Mouse (Mus musculus) liver, embryonic 14 days (tissue): ENCODE measurements around the gene Rap2c. TPM values are rescaled to one million over a fixed set of nuclear protein-coding genes. Genes with fewer than 3 reads are reported as not detected.

Source experiments
- polyA plus RNA-seq: library from polyadenylated mRNA; depleted of rRNA; stranded (reverse); fragments of >200 nt; gene quantifications from 2 replicates; pipeline ENCODE4 v1.2.3, GENCODE M21; 2012; rRNA removed

Rap2c gene
- polyA plus RNA-seq = 8.3 and 10.4 TPM in 2 replicates

GRCm38 (mm10) chrX:51017851-51018785, at the start of gene Rap2c:
Gene Rap2c (minus strand): TSS chrX:51018018.

Other genes starting within 250 kb of the Rap2c start
- gene Stk26, start 177.0 kb downstream of the Rap2c start, polyA plus RNA-seq = 5.3 and 6.4 TPM in 2 replicates
- gene Frmd7, start 75.3 kb downstream of the Rap2c start, polyA plus RNA-seq = 0.07 TPM in 1 of 2 replicates, not detected in the other
- 2.3 and 3.0 TPM in 2 replicates for gene Mbnl3, start 188.5 kb upstream of the Rap2c start, polyA plus RNA-seq